Mouse (Mus musculus): Measurements from ENCODE around the gene Daam2. TPM values are rescaled to one million over a fixed set of nuclear protein-coding genes. Genes with fewer than 3 reads are reported as not detected.
"Not testable (repeated sequence)": the region's sequence is repeated elsewhere in the genome, so short reads cannot be mapped to it uniquely, and the experiment has no call there.

Daam2 gene
- polyA plus RNA-seq, 1 experiment: 1.2 TPM

DNA sequence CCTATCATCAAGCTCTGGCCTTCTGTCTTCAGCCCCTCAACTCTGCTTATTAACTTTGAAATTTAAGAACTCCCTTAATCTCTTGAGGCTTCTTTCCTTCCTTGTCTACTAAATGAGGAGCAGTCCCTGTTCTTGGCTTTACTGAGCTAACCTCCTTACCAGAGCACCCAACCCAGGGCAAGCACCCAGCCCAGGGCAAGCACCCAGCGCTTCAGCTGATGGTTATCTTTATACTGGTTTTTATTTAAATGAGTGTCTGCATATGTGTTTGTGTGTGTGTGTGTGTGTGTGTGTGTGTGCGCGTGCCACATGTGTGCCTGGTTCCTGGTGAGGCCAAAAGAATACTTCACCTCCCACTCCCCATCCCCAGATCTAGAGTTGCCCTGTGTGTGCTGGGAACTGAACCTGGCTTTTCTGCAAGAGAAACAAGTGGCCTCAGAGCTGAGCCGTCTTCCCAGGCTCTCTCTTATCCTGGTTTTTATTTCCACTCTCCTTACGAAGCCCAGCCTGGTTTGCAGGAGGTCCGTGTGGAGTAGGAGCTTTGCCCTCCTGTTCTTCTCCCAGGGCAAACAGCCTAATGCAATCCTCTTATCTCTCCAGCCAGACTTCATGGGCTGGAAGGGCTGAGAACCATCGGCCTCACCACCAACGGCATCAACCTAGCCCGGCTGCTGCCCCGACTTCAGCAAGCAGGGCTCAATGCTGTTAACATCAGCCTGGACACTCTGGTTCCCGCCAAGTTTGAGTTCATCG, 125.1 kb downstream of the Daam2 start:
- Histone ChIP-seq H3K27ac (replicated peaks; ENCODE audit: low read depth, low read length) (no peak overlapping the region), H3K4me1 (ENCODE audit: control insufficient read depth, insufficient read depth, insufficient read length, low read length) (no peaks in the 10 kb centered on the region; the same call in 1 of the 2 replicates), H3K4me3 (ENCODE audit: insufficient read depth, low read depth, low read length) (no peak overlapping the region)

DNA sequence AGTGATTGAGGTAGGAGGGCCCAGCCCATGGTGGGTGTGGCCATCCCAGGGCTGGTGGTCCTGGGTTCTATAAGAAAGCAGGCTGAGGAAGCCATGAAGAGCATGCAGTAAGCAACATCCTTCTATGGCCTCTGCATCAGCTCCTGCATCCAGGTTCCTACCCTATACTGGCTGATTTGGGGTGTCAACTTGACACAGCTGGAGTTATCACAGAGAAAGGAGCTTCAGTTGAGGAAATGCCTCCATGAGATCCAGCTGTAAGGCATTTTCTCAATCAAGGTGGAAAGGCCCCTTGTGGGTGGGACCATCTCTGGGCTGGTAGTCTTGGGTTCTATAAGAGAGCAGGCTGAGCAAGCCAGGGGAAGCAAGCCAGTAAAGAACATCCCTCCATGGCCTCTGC, 126.8 kb downstream of the Daam2 start:
- peaks cover 16% of the 10 kb centered on the region for H3K4me1 ChIP-seq (ENCODE audit: control insufficient read depth, insufficient read depth, insufficient read length, low read length)
- not testable (repeated sequence) for H3K27ac ChIP-seq (replicated peaks; ENCODE audit: low read depth, low read length); H3K4me3 ChIP-seq (ENCODE audit: insufficient read depth, low read depth, low read length)

GRCm38 (mm10) chr17:49436631-49437030, 127.5 kb downstream of the Daam2 start:
- no peak overlapping the region for H3K27ac ChIP-seq (replicated peaks; ENCODE audit: low read depth, low read length)
- H3K4me3 ChIP-seq (ENCODE audit: insufficient read depth, low read depth, low read length): no peak overlapping the region
- H3K4me1 ChIP-seq (ENCODE audit: control insufficient read depth, insufficient read depth, insufficient read length, low read length): peaks cover 22% of the 10 kb centered on the region

GRCm38 (mm10) chr17:49435081-49435480, 129.1 kb downstream of the Daam2 start:
- H3K4me3 ChIP-seq (ENCODE audit: insufficient read depth, low read depth, low read length): no peak overlapping the region
- no peak overlapping the region for H3K27ac ChIP-seq (replicated peaks; ENCODE audit: low read depth, low read length)
- peaks cover 29% of the 10 kb centered on the region for H3K4me1 ChIP-seq (ENCODE audit: control insufficient read depth, insufficient read depth, insufficient read length, low read length)

DNA sequence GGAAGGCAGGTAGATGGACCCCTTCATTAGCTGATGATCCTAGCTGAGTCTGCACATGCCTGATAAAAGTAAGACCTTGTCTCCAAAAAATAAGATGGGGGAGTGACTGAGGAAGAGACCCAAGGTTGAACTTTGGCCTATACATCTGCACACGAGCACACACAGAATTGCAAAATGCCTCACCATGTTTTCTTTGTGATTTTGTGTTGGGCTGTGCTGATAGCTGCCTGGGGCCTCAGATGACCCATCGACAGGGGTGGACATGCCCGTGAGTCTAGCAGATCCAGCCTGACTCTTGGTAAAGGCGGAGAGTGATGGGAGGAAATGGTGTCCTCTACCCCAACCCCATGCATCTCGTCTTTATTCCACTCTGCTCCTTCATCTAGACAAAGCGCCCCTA, 129.9 kb downstream of the Daam2 start:
- H3K27ac ChIP-seq (replicated peaks; ENCODE audit: low read depth, low read length): no peak overlapping the region
- H3K4me3 ChIP-seq (ENCODE audit: insufficient read depth, low read depth, low read length): no peak overlapping the region
- H3K4me1 ChIP-seq (ENCODE audit: control insufficient read depth, insufficient read depth, insufficient read length, low read length): peaks cover 37% of the 10 kb centered on the region

DNA sequence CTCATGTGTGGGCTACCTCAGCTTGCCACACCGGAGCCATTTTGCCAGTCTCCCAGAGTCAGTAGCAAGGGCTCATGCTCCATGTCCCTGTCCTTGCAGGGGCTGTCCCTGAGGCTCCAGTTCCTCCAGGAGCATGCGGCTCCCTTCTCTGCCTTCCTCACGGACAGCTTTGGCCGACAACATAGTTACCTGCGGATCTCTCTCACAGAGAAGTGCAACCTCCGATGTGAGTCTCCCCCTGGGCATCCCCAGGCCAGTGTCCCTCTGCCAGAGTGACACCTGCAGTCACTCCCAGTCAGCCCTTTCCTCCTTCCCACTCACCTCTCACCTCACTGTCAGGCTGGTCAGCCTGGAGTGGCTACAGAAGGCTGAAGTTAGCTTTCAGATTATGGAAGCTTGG, 131.1 kb downstream of the Daam2 start:
- H3K27ac ChIP-seq (replicated peaks; ENCODE audit: low read depth, low read length): no peak overlapping the region
- no peak overlapping the region for H3K4me3 ChIP-seq (ENCODE audit: insufficient read depth, low read depth, low read length)
- peaks cover 37% of the 10 kb centered on the region for H3K4me1 ChIP-seq (ENCODE audit: control insufficient read depth, insufficient read depth, insufficient read length, low read length)

GRCm38 (mm10) chr17:49432071-49432711, 132.0 kb downstream of the Daam2 start:
- H3K4me3 ChIP-seq (ENCODE audit: insufficient read depth, low read depth, low read length): no peak overlapping the region

DNA sequence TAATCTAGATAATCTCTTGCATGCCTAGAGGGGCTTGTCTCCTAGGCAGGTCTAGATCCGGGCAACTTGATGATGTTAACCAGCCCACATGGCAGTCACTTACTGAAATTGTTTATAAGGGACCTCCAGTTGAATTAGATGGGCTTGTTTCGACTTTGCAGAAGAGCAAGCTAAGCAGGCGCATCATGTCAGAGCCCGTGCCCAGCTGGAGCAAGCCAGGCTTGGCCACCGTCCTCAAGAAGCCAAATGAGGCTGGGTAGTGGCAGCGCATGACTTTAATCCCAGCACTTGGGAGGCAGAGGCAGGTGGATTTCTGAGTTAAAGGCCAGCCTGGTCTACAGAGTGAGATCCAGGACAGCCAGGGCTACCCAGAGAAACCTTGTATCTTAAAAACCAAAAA, 133.0 kb downstream of the Daam2 start:
- Histone ChIP-seq H3K4me1 (ENCODE audit: control insufficient read depth, insufficient read depth, insufficient read length, low read length) (peaks cover 37% of the 10 kb centered on the region), H3K4me3 (ENCODE audit: insufficient read depth, low read depth, low read length) (no peak overlapping the region), H3K27ac (replicated peaks; ENCODE audit: low read depth, low read length) (no peak overlapping the region)

More at GRCm38 (mm10) chr17:49432071-49432711, 132.0 kb downstream of the Daam2 start:
- Histone ChIP-seq H3K4me1 (ENCODE audit: control insufficient read depth, insufficient read depth, insufficient read length, low read length) (peaks cover 37% of the 10 kb centered on the region), H3K27ac (replicated peaks; ENCODE audit: low read depth, low read length) (peak overlapping the region; percentile 35)

- no peak overlapping the region; the same call in 1 of the 2 replicates for H3K4me3 ChIP-seq (ENCODE audit: insufficient read depth, low read depth, low read length)
- H3K4me1 ChIP-seq (ENCODE audit: control insufficient read depth, insufficient read depth, insufficient read length, low read length): peaks cover 37% of the 10 kb centered on the region
- H3K27ac ChIP-seq (replicated peaks; ENCODE audit: low read depth, low read length): 0 out of 2 replicates have a peak overlapping the region, but pooled peaks have one; percentile 36
Measured at GRCm38 (mm10) chr17:49430136-49430535, 134.0 kb downstream of the Daam2 start.

DNA sequence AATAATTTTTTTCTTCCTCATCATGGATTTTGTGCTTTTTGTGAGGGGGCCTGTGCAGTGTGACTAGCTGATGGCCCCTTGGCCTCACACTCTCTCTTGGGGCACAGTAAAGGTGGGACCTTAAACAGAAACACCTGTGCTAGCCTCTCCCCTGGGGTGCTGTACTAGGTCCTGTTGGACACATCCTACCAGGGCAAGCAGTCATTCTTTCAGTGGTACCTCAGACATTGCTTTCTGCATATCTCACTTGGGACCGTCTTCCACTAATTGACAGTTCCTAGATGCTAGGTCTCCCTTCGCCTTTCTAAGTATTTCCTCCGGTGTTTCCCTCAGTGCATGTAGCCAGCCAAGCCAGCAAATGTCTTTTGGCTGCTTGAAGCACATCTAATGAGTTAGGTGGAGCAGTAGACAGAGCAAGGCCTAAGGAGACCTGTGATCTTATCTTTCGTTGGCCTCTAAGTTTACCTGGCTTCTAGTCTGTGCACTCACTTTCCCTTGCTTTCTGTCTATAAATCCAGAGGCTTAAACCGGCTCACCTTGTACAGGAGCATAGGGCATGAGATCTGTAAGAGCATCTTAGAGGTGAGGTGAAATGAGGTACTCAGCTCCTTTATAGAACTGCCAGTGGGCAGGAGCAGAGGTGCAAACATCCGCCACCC, 134.5 kb downstream of the Daam2 start:
- Histone ChIP-seq H3K4me1 (ENCODE audit: control insufficient read depth, insufficient read depth, insufficient read length, low read length) (peaks cover 37% of the 10 kb centered on the region), H3K27ac (replicated peaks; ENCODE audit: low read depth, low read length) (peak overlapping the region; percentile 47; the same call in 1 of the 2 replicates)

DNA sequence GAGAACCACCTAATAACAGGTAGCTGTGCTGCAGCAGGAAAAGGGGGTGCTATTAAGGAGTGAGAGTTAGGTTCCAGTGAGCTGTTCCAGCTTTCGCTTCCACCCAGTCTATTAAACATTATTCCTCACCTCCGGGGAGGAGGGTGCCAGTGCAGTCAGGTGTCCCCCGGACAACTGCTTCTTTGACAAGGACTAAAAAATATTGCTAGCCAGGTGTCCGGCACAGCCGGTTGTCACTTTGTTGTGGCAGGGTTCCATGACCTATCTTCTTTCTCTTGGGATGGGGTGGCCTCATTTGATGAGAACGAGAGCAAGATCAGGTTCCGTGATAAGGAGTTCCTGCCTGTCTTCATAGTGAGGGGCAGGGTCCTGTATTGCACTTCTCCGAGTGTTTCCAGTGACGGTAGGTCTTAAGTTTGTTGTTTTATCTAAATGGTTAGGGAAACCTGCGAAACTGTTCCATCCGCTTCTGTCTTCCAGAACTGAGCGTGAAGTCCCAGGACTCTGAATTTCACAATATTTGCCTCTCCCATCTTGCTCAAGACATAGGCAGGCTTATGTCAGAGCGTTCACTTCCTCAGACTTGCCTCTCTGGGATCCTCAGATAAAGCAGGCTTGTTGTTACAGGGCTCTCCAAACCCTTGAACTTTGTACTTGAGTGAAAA, 135.3 kb downstream of the Daam2 start:
- H3K4me1 ChIP-seq (ENCODE audit: control insufficient read depth, insufficient read depth, insufficient read length, low read length): peaks cover 37% of the 10 kb centered on the region
- peak overlapping the region; percentile 74 for H3K27ac ChIP-seq (replicated peaks; ENCODE audit: low read depth, low read length)
- peak overlapping the region; percentile 76 for H3K4me3 ChIP-seq (ENCODE audit: insufficient read depth, low read depth, low read length)

More for the DNA sequence above, 134.5 kb downstream of the Daam2 start:
- peak overlapping the region; percentile 76 for H3K4me3 ChIP-seq (ENCODE audit: insufficient read depth, low read depth, low read length)

- Histone ChIP-seq H3K4me3 (ENCODE audit: insufficient read depth, low read depth, low read length) (peak within 1 kb of the TSS; percentile 76), H3K27ac (replicated peaks; ENCODE audit: low read depth, low read length) (peak within 1 kb of the TSS; percentile 74), H3K4me1 (ENCODE audit: control insufficient read depth, insufficient read depth, insufficient read length, low read length) (peaks cover 30% of the 10 kb centered on the region)
Measured at GRCm38 (mm10) chr17:49428239-49428688, 135.9 kb downstream of the Daam2 start, which contains the start of gene Mocs1. Gene Mocs1, plus strand, starts transcription at chr17:49428362.

DNA sequence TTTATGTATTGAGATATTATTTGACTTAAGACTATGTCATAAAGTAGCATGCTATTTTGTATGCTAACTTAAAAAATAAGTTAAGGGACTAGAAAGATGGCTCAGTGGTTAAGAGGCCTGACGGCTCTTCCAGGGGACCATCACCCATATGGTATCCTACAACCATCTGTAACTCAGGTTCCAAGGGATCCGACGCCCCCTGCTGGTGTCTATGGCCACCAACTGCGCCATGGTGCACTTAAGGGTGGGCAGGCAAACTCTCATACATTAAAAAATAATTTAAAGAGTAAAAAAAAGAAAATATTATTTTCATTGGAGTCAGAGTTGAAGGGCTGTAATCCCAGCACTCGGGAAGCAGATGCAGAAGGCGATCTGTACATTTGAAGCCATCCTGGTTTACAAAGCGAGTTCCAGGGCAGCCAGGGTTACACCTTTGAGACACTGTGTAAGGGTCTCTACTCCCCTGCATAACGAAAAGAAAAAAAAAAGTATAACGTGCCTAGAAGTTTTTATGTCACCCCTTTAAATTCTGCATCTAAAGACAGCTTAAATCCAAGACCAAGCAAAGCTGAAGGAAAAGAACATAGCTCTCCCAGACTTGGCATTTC, 136.4 kb downstream of the Daam2 start:
- Histone ChIP-seq H3K4me1 (ENCODE audit: control insufficient read depth, insufficient read depth, insufficient read length, low read length) (peaks cover 25% of the 10 kb centered on the region), H3K4me3 (ENCODE audit: insufficient read depth, low read depth, low read length) (no peak overlapping the region), H3K27ac (replicated peaks; ENCODE audit: low read depth, low read length) (no peak overlapping the region)

DNA sequence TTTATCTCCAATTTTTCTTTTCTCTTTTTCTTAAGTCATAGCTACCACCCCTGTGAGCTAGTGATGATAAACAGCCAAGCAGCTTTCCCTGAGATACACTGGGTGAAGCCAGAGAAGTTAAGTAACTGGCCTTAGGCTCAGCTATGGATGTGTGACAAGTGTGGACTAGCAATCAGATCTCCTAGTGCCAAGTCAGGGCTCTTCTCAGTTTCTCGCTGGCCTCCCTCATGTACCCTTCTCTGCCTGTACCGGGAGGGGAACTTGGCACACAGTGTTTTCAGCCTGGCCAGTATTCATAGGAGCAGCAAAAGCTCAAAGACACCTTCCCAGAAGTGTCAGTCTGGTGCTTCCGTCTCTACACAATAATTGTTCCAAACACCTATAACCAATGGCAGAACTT, 140.3 kb downstream of the Daam2 start:
- Histone ChIP-seq H3K27ac (replicated peaks; ENCODE audit: low read depth, low read length) (no peak overlapping the region), H3K4me1 (ENCODE audit: control insufficient read depth, insufficient read depth, insufficient read length, low read length) (no peaks in the 10 kb centered on the region), H3K4me3 (ENCODE audit: insufficient read depth, low read depth, low read length) (no peak overlapping the region)

DNA sequence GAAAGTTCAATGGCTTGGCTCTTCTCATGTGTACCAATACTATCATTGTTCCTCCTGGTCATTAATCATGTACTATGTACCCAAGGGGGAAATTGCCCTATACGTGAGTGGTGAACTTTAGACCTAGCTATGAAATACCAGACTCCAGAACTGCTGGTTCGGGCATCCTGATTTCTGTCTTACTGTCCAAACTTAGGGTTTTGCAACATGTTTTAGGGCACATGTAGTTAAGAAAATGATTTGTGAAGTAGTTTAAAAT, 141.1 kb downstream of the Daam2 start:
- H3K4me1 ChIP-seq (ENCODE audit: control insufficient read depth, insufficient read depth, insufficient read length, low read length): no peaks in the 10 kb centered on the region
- no peak overlapping the region for H3K27ac ChIP-seq (replicated peaks; ENCODE audit: low read depth, low read length)
- no peak overlapping the region for H3K4me3 ChIP-seq (ENCODE audit: insufficient read depth, low read depth, low read length)
